Mouse (Mus musculus) frontal cortex, postnatal 14 days (tissue): ENCODE results near the gene Gm27021.

Experiments
- DNase-seq, 2 experiments: peaks; one replicate each; pipeline ENCODE4 v3.0.0; 2022; ENCODE audit warnings: low spot score in 2 of 2

The Gm27021 gene

DNA sequence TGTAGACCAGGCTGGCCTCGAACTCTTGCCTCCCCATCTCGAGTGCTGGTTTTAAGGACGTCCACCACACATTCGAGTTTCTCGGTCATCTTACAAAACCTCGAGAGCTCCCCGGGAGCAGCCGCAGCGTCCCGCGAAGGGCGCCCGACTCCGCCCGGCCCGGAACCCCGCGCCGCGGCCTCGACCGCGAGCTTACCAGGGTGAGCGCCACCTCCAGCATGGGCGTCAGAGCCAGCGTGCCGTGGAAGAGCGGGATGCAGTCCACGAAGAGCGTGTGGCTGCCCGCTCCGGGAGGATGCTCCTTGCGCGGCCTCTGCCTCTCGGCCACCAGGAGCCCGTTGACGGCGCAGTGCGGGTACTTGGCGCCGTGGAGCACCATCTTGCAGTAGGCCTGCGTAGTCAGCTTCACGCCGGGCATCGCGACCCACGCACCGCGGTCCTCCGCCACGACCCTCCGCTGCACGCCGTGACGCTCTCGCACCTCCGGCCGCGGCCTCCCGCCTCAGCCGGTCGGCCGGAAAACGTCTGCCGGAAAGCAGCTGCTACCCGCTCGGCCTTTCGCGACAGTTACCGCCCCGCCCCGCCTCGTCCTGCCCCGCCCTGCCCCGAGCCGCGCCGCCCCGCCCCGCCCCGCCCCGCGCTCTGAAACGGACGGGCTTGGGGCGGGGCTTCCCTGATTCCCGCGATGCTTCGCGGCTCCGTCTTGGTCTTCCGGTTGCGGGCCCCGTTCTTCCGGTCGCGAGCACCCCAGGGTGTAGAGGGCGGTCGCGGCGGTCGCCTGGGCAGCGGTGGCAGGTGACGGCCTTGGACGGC lies at the start of gene Gm27021, which contains the start of gene Cox4i1:
Gene Gm27021, minus strand, starts transcription at position 519 of the 813 bp plus-strand sequence.
Gene Cox4i1, plus strand, starts transcription at position 662 of the 813 bp plus-strand sequence.
- peak; percentile 80 to 82 for DNase-seq

DNA sequence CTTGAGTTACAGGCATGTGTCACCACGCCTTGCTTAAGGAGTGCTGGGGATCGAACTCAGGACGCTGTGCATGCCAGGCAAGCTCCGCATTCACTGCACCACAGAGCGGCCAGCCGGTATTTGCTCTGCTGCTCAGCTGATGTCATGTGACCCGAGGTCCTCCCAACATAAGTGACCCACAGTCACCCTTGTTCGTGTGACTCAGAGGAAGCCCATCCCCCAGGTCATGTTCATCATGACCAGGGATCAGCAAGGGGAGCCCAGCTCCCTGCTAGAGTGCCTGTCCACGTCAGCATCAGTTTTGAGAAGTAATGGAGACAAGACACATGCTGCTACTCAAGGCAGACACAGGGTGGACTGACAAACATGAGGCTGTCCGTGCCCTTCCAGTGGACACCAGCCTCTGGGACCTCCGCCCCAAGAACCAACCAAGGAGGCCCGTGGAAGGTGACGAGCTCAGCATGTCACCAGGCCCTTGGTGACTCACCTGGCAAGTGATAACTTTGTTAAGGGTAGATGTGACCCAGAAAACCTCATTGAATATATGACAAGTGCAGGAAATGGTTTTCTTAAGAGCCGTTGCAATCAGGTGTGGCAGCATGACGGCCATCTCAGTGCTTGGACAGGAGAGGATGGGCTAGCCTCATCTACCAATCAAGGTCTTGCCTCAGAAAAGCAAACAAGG lies 48.3 kb upstream of the Gm27021 start:
- no peak for DNase-seq

DNA sequence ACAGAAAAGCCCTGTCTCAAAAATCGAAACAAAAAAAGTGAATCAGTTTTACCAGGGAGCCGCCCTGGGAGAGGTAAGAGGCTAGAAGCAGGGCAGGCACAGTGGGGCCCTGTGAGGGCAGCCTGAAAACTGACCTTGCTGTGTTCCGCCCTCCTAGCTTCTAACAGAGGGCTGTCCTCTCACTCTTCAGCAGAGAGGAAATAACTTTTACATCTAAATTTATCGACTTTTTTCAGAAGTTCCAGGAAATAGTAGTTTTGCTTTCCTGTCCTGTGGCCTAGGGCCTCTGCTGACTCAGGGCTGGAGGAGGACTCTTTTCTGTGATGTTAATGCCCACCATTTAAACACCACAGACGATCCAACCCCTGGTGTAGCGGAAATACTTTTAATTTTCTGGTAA lies 47.3 kb upstream of the Gm27021 start:
- no peak for DNase-seq

DNA sequence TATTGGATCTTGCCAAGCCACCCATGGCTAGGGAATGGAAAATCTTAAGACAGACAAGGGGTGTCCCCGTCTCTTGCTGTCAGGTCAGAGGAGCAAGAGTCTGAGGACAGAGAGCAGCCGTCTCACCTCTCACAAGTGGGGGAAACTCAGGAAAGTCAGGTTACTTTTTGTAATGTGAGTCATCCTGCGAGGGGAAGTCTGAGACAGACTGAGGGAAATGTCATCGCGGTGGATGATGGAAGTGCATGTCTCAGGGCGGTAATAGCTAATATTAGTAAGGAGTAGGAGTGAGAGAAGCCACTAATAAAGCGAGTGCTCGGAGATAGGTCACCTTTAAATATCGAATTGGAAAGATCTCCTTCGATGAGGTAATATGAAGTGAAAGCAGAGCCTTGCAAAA lies 41.3 kb upstream of the Gm27021 start:
- no peak for DNase-seq

DNA sequence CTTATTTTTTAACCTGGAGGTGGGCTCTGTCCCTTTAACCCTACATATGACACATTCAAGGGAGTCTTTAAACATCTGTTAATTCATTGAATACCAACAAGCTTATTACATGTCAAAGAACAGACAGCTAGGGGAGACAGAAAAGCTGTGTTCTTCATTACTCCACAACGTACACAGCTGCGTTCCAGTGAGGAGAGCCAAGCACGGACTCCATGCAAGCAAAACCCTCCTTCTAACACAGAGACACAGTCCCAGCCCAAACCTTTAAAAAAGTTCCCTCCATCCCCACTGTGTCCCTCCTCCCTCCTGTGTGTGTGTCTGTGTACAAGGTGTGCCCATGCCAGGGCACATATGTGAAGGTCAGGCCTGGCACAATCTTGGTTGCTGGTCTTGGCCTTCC lies 38.3 kb upstream of the Gm27021 start:
- no peak for DNase-seq

DNA sequence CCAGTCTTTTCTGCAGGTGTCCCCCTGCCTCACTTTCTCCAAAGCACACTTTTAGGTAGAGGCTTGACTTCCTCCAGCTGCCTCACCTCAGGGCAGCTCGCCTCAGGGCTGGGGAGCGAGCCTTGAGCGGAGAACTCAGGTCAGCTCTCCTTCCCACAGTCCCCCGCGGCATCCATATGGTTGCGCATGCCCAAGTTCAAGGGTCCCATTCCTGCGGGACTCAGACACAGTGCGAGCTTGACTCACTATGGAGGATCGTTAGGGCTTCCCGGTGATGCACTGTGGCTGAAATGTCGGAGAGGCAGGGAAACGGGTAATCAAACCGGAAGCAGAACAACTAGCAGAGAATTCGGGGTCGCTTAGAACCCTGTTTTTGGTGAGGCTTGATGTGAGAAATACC lies 37.3 kb upstream of the Gm27021 start:
- no peak for DNase-seq

DNA sequence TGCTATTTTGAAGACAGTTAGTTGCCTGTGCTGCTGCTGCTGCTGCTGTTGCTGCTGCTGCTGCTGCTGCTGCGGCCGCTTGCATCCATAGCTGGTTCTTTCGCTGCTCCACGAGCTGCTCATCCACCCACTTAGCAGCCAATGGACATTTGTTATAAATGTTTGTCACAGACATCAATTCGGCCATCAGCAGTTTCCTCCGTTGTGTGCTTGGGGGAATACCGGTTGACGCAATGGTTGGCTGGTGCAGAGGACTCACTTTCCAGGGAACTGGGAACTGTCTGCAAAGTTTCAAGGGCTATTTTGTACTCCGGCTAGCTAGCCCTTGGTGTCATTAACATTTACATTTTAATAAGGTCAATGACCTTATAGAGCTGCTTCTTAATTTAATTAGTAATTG lies 36.3 kb upstream of the Gm27021 start:
- no peak for DNase-seq

DNA sequence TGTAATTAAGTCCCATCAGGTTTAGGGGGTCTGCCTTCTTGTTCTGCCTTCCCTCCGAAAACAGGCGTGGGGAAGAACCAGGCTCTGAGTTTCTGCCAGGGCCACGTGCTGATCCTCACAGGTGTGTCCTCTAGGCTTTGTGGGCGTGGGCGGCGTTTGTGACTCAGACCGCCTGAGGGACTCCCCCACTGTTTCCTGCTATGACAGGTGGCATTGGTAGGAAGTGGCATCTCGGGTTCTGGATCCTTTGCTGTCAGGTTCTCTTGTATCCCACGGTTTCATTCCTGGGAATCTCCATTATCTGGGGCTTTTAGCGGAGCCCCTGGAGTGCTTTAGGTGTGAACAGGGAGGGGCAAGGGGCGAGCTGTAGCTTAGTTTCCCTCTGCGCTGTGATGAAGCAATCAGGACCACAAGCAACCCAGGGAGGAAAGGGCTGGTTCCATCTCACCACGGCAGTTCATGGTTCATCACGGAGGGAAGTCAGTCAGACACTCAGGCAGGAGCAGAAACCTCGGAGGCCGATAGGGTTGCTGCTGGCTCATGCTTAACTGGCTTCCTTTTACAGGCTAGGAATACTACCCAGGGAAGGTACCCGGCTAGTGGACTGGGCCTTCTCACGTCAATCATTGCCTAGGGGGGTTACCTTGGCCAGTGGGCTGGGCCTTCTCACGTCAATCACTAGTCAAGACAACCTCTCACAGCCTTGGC lies 34.0 kb upstream of the Gm27021 start:
- DNase-seq, result no peak

DNA sequence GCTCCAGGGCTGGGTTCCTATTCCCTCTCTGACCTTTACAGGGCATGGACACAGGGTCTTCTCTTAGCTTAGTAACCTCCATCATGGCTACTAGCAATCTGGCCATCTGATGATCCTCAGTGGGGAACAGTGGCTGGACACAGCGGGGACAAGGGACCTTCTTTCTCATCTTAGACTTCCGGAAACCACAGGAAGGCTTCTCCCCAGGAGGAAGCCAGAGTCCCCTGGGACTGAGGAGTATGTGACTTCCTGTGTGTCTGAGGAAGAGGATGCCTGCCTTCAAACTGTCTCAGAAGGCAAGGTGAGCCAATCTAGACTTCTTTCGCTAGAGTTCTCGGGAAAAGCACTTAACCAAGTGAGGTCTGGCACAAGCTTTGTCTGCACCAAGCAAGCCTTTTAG lies 32.2 kb upstream of the Gm27021 start:
- no peak for DNase-seq

DNA sequence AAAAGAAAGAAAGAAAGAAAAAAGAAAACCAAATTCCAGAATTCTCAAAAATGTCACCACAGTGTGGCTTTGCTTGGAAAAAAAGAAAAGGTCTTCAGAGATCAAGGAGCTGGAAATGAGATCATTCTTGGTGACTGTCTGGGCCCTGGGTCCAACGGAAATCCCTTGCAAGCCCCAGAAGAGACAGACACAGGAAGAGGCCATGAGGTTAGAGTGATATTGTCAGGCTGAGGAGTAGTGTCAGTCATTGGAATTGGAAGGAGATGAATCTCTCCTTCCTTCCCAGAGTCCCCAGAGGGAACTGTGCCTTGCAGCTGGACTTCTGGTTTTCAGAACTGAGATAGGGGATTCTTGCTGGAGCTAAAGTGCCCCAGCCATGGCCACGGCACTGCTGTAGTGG lies 31.7 kb upstream of the Gm27021 start:
- DNase-seq, result no peak

DNA sequence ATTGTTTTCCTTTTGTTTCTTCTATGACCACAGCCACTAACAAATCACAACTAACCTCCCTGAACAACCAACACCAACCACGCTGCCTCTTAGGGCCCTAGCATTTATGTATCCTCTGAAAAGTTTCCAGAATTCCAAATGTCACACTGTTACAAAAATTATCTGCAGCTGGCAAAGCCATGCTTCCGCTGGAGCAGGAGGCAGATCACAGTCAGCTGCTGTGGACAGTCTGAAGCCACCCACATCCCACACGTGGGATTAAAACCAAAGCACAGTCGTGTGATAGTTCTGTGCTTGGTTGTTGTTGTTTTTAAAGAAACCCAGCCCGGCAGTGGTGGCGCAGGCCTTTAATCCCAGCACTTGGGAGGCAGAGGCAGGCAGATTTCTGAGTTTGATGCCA lies 31.2 kb upstream of the Gm27021 start:
- no peak for DNase-seq

DNA sequence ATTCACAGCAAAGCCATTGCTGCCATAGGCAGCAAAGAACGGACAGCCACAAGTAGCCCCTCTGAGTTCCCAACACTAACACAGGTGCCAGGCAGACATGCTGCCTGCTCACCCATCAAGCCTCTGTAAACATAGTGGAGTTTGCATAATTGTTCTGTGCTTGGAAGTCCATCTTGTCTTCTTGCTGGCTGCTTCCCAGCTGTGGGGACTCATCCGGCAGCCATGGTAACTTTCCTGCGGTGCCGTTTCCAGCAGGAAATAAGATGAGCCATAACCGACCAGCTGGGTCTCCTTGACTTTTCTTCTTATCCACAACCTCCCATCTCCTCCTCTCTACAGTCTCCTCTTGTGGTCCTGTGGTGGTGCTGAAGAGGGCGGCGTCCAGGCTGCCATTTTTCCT lies 30.5 kb upstream of the Gm27021 start:
- no peak for DNase-seq

DNA sequence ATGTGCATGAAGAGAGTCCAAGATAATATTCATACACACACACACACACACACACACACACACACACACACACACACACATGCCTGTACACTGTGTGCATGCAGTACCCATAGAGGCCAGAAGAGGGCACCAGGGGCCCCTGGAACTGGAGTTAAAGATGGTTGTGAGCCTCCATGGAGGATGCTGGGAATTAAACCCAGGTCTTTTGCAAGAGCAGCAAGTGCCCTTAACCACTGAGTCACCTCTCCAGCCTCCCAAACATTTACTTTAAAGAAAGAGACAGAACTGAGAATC lies 30.0 kb upstream of the Gm27021 start:
- DNase-seq, result no peak

DNA sequence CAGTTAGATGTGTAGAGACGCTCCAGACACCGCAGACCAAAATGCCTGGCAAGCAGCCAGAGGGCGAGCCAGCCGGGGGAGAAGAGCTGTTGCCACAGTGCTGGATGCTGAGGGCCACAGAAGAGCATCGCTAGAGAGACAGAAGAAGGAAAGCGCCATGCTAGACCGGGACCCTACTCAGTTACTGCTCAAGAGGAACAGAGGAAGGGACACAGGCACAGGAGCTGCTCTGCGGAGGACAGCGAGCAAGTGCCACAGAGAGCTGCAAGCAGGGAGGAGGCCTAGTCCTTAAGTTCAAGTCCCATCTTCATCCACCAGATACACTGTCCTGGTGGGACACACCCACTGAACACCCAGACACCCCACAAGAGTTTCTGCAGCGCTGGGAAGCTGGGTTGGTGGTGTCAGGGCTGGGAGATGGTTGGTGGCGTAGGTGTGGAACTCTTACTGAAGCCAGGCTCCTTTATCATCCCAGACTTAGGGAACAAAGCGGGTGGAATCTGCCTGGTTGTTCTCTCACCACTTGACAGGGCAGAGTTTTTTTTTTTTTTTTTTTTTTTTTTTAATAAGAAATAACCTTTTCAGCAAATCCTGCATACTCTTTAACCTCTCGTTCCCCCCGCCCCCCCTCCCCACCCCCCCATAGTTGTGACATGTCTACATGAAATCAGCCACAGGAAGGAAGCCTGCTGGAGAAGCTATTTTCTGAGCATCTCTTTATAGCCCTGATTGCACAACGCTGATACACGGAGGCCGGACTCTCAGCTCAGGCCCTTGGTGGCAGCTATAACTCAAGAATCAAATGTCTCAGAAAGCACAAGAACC lies 29.5 kb upstream of the Gm27021 start:
- DNase-seq, result no peak

DNA sequence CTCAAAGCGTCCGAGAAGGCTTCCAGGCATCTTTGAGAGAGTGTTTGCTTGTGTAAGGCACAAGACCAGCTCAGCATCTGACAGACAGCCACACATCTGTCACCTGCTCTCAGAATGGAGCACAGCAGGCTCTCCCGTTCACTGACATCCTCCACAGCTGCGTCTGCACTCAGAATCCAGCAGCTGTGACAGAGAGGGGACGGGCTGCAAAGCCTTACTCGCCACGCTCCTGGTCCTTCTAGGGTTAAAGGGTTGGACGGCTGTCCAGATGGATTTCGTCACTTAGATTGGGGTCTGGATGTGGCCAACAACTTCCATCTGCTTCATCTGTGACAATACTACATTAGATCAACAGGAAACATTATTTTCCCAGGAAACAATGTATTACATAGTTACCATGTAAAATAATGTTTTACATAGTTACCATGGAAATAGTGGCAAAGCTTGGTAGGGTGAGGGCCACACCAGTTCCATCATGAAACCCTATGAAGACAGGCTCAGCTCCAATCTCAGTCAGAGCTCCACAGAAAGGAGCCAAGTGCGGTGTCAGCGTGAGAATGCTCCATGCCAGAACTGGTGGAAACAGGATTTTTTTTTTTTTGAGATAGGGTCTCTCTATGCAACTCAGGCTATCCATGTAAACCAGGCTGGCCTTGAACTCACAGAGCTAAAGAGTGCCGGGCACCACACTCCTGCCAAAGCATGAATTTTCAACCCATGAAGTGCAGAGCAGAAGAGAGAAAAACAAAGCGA lies 28.7 kb upstream of the Gm27021 start:
- no peak for DNase-seq

DNA sequence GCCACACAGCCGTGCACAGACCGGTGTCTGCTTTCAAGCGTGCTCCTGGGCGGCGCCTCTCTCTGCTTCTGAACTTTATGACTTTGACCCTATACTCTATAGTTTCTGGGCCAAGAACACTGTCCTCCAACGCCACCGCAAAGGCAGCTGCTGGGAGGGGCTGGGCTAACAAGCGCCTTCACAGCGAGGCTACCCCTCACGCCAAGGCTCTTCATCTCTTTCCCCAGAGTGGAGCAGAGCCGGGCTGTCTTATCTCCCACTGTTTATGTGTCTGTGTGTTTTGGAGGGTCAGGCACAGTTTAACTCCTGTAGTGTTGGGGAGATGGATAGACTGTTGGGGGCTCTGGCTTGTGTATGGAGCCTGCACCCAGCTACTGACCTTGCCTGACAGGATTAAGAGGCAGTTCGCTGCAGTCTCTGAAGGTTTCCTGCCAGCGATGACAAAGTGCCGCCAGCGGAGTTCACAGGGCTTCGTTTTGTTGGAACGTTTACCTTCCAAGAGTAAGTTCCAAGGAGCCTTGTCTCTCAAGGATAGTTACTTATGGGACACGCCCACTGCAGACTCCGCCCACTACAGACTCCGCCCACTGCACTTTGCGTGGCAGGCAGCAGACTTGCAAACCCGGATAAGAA lies 26.1 kb upstream of the Gm27021 start:
- no peak for DNase-seq

DNA sequence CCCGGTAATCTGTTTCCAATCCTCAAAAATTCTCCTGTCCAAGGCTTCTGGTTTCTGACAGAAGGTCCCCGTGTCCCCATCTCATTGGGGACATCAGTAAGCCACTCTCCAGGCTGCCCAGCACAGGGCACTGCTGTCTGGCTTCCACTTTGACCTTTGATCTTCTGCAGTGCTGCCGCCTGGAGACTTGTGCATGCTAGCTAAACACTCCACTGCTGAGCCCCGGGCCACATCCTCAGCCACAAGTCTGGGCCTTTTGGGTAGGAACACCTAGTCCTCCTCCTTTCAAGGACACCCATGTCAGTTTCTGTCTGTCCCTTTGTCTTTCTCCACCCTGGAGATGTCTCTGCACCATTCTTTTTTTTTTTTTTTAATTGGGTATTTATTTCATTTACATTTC lies 25.1 kb upstream of the Gm27021 start:
- no peak for DNase-seq

DNA sequence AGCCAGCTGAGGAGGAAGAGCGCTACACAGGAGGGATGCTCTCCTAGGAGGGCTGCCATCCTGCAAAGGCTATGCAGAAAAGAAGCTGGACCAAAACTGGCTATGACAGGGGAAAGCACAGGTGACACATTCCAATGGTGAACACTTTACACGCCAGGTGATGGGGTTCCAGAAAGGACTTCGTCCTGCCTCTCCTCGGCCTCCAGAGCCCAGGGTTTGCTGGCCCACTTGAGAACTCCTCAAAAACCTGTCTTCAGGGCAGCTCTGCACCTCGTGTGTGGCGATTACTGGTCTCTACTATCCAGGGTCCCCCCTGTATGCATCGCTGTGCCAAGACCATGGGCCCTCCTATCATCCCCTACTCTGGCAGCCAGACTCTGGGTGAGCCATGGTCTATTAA lies 20.6 kb upstream of the Gm27021 start:
- no peak for DNase-seq

DNA sequence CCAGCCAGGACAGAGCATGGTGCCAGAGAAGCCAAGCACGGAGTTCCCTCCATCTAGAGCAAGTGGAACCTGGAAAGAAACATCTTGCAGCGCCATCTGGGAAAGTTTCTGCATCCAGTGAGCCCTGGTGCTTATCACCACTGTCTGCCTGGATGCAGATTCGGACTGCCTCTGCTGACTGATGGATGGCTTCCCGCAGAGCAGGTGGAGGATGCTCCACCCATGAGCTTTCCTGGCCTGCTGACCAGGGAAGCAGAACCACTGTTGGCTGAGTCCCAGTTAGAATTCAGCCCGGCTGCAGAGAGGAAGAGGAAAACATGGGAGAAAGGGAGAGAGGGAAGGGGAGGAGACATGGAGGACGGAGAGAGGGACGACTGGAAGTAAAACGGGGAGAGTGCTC lies 19.9 kb upstream of the Gm27021 start:
- DNase-seq, result no peak

DNA sequence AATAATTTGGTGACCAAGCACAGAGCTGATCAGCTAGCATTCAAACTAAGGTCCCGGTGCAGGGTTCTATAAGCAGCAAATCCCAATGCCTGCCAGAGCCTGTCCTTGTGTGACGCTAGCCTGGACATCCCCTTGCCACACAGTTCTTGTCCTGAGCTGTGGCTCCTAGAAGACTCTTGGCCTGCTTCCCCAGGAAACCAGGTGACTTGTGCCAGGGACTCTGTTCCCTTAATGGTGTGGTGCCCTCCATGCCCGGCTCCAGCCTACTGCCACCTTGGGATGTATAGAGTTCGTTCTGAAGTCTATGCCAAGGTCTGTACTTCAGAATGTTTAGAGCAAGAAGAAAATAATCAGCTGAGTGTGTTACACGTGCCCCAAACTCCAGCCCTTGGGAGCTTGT lies 18.7 kb upstream of the Gm27021 start:
- no peak for DNase-seq

DNA sequence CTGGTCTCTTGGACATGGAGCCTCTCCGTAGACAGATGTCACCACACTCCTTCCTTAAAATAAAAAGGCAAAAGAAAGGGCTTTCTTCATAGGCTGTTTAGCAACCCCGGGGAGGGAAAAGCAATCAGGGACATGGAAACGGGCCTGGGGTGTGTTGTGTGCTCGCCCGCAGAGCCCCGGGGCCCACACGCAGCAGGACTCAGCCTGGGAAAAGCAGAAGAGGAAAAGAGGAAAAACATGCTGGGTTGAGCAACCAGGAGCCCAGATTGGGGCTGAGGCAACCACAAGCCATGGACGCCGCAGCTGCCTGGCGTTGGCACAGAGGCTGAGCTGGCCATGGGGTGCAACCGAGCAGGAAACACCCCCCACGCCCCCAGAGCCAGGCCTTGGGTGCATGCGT lies 18.2 kb upstream of the Gm27021 start:
- DNase-seq, result no peak
